Mouse (Mus musculus) hindbrain, embryonic 14.5 days (tissue): Measurements from ENCODE around the gene Atp6v1e2. TPM values are rescaled to one million over a fixed set of nuclear protein-coding genes. Genes with fewer than 3 reads are reported as not detected.
A peak's percentile ranks its signal among the peaks of the same experiment; 100 is the strongest.

ENCODE experiments used
- ATAC-seq: fragments of 200-750 bp; cut with Nextera tagmentation; 2 replicates; pipeline ENCODE4 v1.8.0; 2017; ENCODE audit warnings: moderate number of reproducible peaks, mild to moderate bottlenecking, moderate TSS enrichment, moderate library complexity; ENCODE audit not compliant: low FRiP score
- DNase-seq: peaks from one replicate; pipeline ENCODE4 v3.0.0-alpha.2; 2015; ENCODE audit warnings: low spot score
- H3K27ac ChIP-seq: fragments of 300-500 bp; sonication (generic); 2 replicates; pipeline ENCODE4 v1.5.1; 2014; ENCODE audit warnings: mild to moderate bottlenecking, moderate library complexity
- H3K27me3 ChIP-seq: fragments of 300-500 bp; sonication (generic); 2 replicates; pipeline ENCODE4 v1.6.1; 2014; ENCODE audit warnings: mild to moderate bottlenecking, low read length, mixed read lengths; ENCODE audit not compliant: control insufficient read depth, insufficient read depth
- H3K36me3 ChIP-seq: fragments of 300-500 bp; sonication (generic); replicated peaks from 2 replicates; pipeline ENCODE4 v1.6.1; 2014; ENCODE audit not compliant: control insufficient read depth, insufficient read depth
- H3K4me1 ChIP-seq: fragments of 300-500 bp; sonication (generic); replicated peaks from 2 replicates; pipeline ENCODE4 v1.6.1; 2014; ENCODE audit warnings: antibody characterized with exemption, low read length, mixed read lengths; ENCODE audit not compliant: control insufficient read depth, insufficient read depth
- H3K4me2 ChIP-seq: fragments of 300-500 bp; sonication (generic); replicated peaks from 2 replicates; pipeline ENCODE4 v1.6.1; 2014; ENCODE audit warnings: mild to moderate bottlenecking, moderate library complexity
- H3K4me3 ChIP-seq: fragments of 300-500 bp; sonication (generic); replicated peaks from 2 replicates; pipeline ENCODE4 v1.5.1; 2014; ENCODE audit warnings: mild to moderate bottlenecking, low read length
- H3K9ac ChIP-seq: fragments of 300-500 bp; sonication (generic); 2 replicates; pipeline ENCODE4 v1.6.1; 2014
- H3K9me3 ChIP-seq: fragments of 300-500 bp; sonication (generic); 2 replicates; pipeline ENCODE4 v1.6.1; 2016; ENCODE audit warnings: low read length; ENCODE audit not compliant: control insufficient read depth
- WGBS: fragments of 180-500 bp; shearing (Covaris S2); extraction: QIAGEN DNeasy Blood & Tissue Kit; methylation state at CpG from one replicate; pipeline ENCODE4 v1.1.7; 2014; 5-methylcytosine and 5-hydroxymethylcytosine counted together
- polyA plus RNA-seq: library from polyadenylated mRNA; unstranded; fragments of >200 nt; fragmentation: Nextera tagmentation; extraction: Ambion mirVana; gene quantifications from 2 replicates; pipeline ENCODE4 v1.2.1, GENCODE M21; 2014

Gene Atp6v1e2
- polyA plus RNA-seq, 1 experiment from 2014 or later: not detected

- peak overlapping the region; percentile 72 for H3K27ac ChIP-seq
- peak overlapping the region; percentile 16; the same call in 1 of the 2 replicates for H3K9ac ChIP-seq
- ATAC-seq: peak; percentile 74
- peak overlapping the region; percentile 22; the same call in 1 of the 2 replicates for H3K4me2 ChIP-seq
- H3K4me3 ChIP-seq: no peak overlapping the region
- H3K36me3 ChIP-seq: no peaks in the 10 kb centered on the region
- H3K4me1 ChIP-seq: peaks cover 19% of the 10 kb centered on the region
- H3K27me3 ChIP-seq: no peaks in the 10 kb centered on the region
- WGBS: 25% methylated on average over 5 of the region's 5 CpGs
- no peaks in the 10 kb centered on the region for H3K9me3 ChIP-seq
- DNase-seq: peak; percentile 62
These were observed 14.8 kb downstream of the Atp6v1e2 start for GRCm38 (mm10) chr17:86932896-86933295.

- no peak overlapping the region for H3K9ac ChIP-seq
- peaks cover 19% of the 10 kb centered on the region for H3K4me1 ChIP-seq
- peaks cover 12% of the 10 kb centered on the region for H3K9me3 ChIP-seq
- DNase-seq: no peak
- H3K36me3 ChIP-seq: no peaks in the 10 kb centered on the region
- H3K27ac ChIP-seq: no peak overlapping the region
- H3K27me3 ChIP-seq: no peaks in the 10 kb centered on the region
- no peak overlapping the region for H3K4me2 ChIP-seq
- H3K4me3 ChIP-seq: no peak overlapping the region
- no peak for ATAC-seq
These were observed 17.7 kb downstream of the Atp6v1e2 start for GRCm38 (mm10) chr17:86929981-86930380.

DNA sequence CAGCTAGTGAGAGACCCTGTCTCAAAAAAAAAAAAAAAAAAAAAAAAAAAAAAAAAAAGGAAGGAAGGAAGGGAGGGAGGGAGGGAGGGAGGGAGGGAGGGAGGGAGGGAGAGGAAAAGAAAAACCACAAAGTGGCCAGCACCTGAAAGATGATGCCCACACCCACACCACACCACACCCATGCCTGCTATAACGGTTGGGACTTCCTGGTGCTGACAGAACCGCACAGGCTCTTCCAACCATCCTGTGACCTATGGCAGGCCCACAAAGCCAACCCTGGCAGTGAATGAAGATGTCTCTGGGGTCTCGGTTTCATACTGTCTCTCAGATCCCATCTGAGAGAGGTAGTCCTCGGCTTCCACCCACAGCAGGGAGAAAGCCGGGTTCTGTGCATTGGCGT lies 18.3 kb downstream of the Atp6v1e2 start:
- peaks cover 12% of the 10 kb centered on the region for H3K9me3 ChIP-seq
- 86% methylated on average over 6 of the region's 6 CpGs for WGBS

GRCm38 (mm10) chr17:86926836-86927235 lies 20.9 kb downstream of the Atp6v1e2 start:
- no peak for ATAC-seq
- H3K9ac ChIP-seq: no peak overlapping the region
- no peaks in the 10 kb centered on the region for H3K27me3 ChIP-seq
- WGBS: 85% methylated on average over 3 of the region's 3 CpGs
- H3K4me1 ChIP-seq: peaks cover 2% of the 10 kb centered on the region; the same call in 1 of the 2 replicates
- DNase-seq: no peak
- no peak overlapping the region for H3K4me2 ChIP-seq
- peaks cover 12% of the 10 kb centered on the region for H3K9me3 ChIP-seq
- no peaks in the 10 kb centered on the region for H3K36me3 ChIP-seq
- H3K27ac ChIP-seq: no peak overlapping the region
- H3K4me3 ChIP-seq: no peak overlapping the region

More for the DNA sequence above, 18.3 kb downstream of the Atp6v1e2 start:
- Histone ChIP-seq H3K4me1 (peaks cover 19% of the 10 kb centered on the region), H3K36me3 (no peaks in the 10 kb centered on the region), H3K27me3 (no peaks in the 10 kb centered on the region), H3K9ac (no peak overlapping the region), H3K4me3 (no peak overlapping the region), H3K27ac (no peak overlapping the region), H3K4me2 (no peak overlapping the region)
- no peak for ATAC-seq
- no peak for DNase-seq

- Histone ChIP-seq H3K4me1 (no peaks in the 10 kb centered on the region), H3K27me3 (no peaks in the 10 kb centered on the region), H3K4me3 (no peak overlapping the region), H3K4me2 (no peak overlapping the region), H3K36me3 (no peaks in the 10 kb centered on the region), H3K9ac (no peak overlapping the region), H3K27ac (no peak overlapping the region; the same call in 1 of the 2 replicates), H3K9me3 (peaks cover 12% of the 10 kb centered on the region)
- DNase-seq (no peak), ATAC-seq (no peak)
- WGBS: 71% methylated on average over 3 of the region's 3 CpGs
These were observed 23.0 kb downstream of the Atp6v1e2 start for GRCm38 (mm10) chr17:86924679-86925078.

DNA sequence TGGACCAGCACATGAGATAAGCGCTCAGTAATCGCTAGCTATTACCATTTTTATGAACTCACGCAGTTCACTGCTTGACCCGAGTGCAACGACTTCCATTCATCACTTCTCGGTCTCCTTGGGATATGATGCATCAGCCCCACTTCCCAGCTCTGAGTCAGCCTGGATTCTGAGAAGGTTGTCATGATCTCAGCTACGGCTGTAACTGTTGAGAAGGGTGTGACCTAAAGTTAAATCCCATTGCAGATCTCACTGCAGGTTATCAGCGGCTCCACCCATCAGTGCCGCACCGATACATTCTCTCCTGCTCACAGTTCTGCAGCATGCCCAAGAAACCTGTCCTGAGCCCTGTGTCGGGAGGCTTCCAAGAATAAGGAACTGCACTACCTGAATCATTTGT lies 28.0 kb downstream of the Atp6v1e2 start:
- Histone ChIP-seq H3K4me3 (no peak overlapping the region), H3K9me3 (no peaks in the 10 kb centered on the region), H3K27me3 (no peaks in the 10 kb centered on the region), H3K4me2 (no peak overlapping the region), H3K27ac (no peak overlapping the region), H3K4me1 (no peaks in the 10 kb centered on the region), H3K9ac (no peak overlapping the region), H3K36me3 (no peaks in the 10 kb centered on the region)
- DNase-seq (no peak), ATAC-seq (no peak)
- WGBS: 83% methylated on average over 11 of the region's 11 CpGs

GRCm38 (mm10) chr17:86918786-86919185 lies 28.9 kb downstream of the Atp6v1e2 start:
- Histone ChIP-seq H3K9me3 (no peaks in the 10 kb centered on the region), H3K4me2 (no peak overlapping the region), H3K9ac (no peak overlapping the region), H3K27me3 (no peaks in the 10 kb centered on the region), H3K4me1 (no peaks in the 10 kb centered on the region), H3K36me3 (no peaks in the 10 kb centered on the region), H3K4me3 (no peak overlapping the region), H3K27ac (no peak overlapping the region)
- DNase-seq: no peak
- WGBS: 79% methylated on average over 6 of the region's 6 CpGs
- no peak for ATAC-seq

DNA sequence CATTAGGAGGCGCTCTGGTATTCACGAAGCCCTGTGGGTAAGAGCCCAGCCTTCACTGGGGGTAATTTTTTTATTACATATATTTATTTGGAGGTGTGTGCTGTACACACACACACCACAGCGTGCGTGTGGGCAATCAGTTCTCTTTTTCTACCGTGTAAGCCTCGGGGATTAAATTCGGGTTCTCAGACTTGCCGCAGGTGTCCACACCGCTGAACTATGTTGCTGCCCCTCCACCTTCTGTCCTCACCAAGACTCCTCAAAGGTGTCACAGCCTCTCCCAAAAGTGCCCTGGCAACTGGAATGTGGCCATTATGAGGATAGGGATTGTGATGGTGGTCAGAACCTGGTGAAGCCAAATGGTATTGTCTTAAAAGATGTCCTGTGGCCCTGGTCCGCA lies 30.6 kb downstream of the Atp6v1e2 start, which contains the start of gene Tmem247:
TSS of gene Tmem247 (plus strand) at position 301 of the 400 bp plus-strand sequence.
- ATAC-seq (no peak), DNase-seq (no peak)
- Histone ChIP-seq H3K4me2 (no peak within 1 kb of the TSS), H3K9ac (no peak within 1 kb of the TSS), H3K27ac (no peak within 1 kb of the TSS), H3K4me1 (no peaks in the 10 kb centered on the region), H3K4me3 (no peak within 1 kb of the TSS), H3K36me3 (no peaks in the 10 kb centered on the region), H3K27me3 (no peaks in the 10 kb centered on the region), H3K9me3 (no peaks in the 10 kb centered on the region)
- 92% methylated on average over 10 of the region's 10 CpGs for WGBS

- DNase-seq (no peak), ATAC-seq (no peak)
- H3K4me1 ChIP-seq: no peaks in the 10 kb centered on the region
- H3K4me2 ChIP-seq: no peak overlapping the region
- H3K9ac ChIP-seq: no peak overlapping the region
- no peaks in the 10 kb centered on the region for H3K27me3 ChIP-seq
- H3K36me3 ChIP-seq: no peaks in the 10 kb centered on the region
- WGBS: 87% methylated on average over 4 of the region's 4 CpGs
- no peak overlapping the region for H3K4me3 ChIP-seq
- no peak overlapping the region for H3K27ac ChIP-seq
- H3K9me3 ChIP-seq: no peaks in the 10 kb centered on the region
These were observed 32.2 kb downstream of the Atp6v1e2 start for GRCm38 (mm10) chr17:86915540-86915939.

DNA sequence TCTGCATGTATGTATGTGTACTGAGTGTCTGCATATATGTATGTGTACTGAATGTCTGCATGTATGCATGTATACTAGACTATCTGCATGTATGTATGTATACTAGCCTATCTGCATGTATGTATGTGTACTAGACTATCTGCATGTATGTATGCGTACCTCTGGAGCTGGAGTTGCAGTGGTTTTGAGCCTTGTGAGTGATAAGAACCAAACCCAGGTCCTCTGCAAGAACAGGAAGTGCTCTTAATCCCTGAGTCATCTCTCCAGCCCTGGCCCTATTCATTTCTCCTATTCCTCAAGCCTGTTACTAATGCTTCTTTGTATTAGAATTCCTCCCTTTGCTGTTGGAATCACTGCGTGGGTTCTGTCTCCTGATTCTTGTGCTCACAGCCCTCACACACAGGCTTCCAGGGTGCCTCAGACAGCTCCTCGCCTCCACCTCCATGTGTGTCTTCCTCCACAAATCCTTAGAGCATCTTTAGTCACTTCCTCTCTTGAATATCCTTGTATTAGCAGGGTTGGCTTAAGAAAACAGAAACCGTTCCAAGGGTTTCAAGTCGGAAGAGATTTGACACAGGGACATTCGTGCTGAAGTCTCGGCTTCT lies 34.6 kb downstream of the Atp6v1e2 start:
- no peak for DNase-seq
- Histone ChIP-seq H3K9me3 (no peaks in the 10 kb centered on the region), H3K27ac (no peak overlapping the region), H3K9ac (no peak overlapping the region), H3K4me2 (no peak overlapping the region), H3K4me3 (no peak overlapping the region), H3K27me3 (no peaks in the 10 kb centered on the region), H3K36me3 (no peaks in the 10 kb centered on the region), H3K4me1 (no peaks in the 10 kb centered on the region)
- 84% methylated on average over 7 of the region's 7 CpGs for WGBS
- ATAC-seq: no peak
